Mouse (Mus musculus) ES-E14 (cell line): Measurements from ENCODE around the gene Gm29776. TPM values are rescaled to one million over a fixed set of nuclear protein-coding genes. Genes with fewer than 3 reads are reported as not detected.

Experiments used
- DNase-seq: peaks from one replicate; pipeline ENCODE4 v3.0.0-alpha.2; 2013; ENCODE audit warnings: low read depth, low spot score
- H3K27ac ChIP-seq: 2 replicates; pipeline ENCODE4 v1.5.1; 2012; ENCODE audit warnings: low read depth, mild to moderate bottlenecking, low read length, moderate library complexity, mixed read lengths; ENCODE audit not compliant: poor library complexity, insufficient read depth, severe bottlenecking
- H3K36me3 ChIP-seq: 2 replicates; pipeline ENCODE4 v1.6.1; 2012; ENCODE audit warnings: mild to moderate bottlenecking, low read length, moderate library complexity, mixed read lengths; ENCODE audit not compliant: control insufficient read depth, poor library complexity, insufficient read depth, severe bottlenecking
- H3K4me1 ChIP-seq, 2 experiments: fragments of 150-350 bp in 1 of 2; sonication (generic) in 1 of 2; 2 replicates each; pipeline ENCODE4 v1.6.1; 2012; ENCODE audit warnings: low read length in 2 of 2, mild to moderate bottlenecking in 1 of 2, mixed read lengths in 1 of 2; ENCODE audit not compliant: control insufficient read depth in 2 of 2, insufficient read depth in 2 of 2, poor library complexity in 1 of 2
- H3K4me3 ChIP-seq, 2 experiments: fragments of 150-350 bp in 1 of 2; sonication (generic) in 1 of 2; 2 replicates each; pipeline ENCODE4 v1.5.1; 2012; ENCODE audit warnings: low read length in 2 of 2, low read depth in 1 of 2, mild to moderate bottlenecking in 1 of 2, mixed read lengths in 1 of 2; ENCODE audit not compliant: insufficient read depth in 1 of 2, poor library complexity in 1 of 2, severe bottlenecking in 1 of 2
- H3K9ac ChIP-seq: 2 replicates; pipeline ENCODE4 v1.6.1; 2012; ENCODE audit warnings: low read depth, mild to moderate bottlenecking, low read length, mixed read lengths; ENCODE audit not compliant: poor library complexity, insufficient read depth, severe bottlenecking
- H3K9me3 ChIP-seq: fragments of 150-350 bp; sonication (generic); 2 replicates; pipeline ENCODE4 v1.6.1; 2012; ENCODE audit warnings: low read depth, mild to moderate bottlenecking, low read length; ENCODE audit not compliant: control insufficient read depth, insufficient read depth
- CHD2 ChIP-seq: IDR thresholded peaks from 2 replicates; pipeline ENCODE4 v1.6.1; 2014; ENCODE audit warnings: mild to moderate bottlenecking, low read depth, low read length, inconsistent platforms
- HCFC1 ChIP-seq: IDR thresholded peaks from 2 replicates; pipeline ENCODE4 v1.6.1; 2012; ENCODE audit warnings: low read length, inconsistent platforms, borderline replicate concordance; ENCODE audit not compliant: insufficient read depth
- MAFK ChIP-seq: IDR thresholded peaks from 2 replicates; pipeline ENCODE4 v1.6.1; 2014; ENCODE audit warnings: mild to moderate bottlenecking, low read depth, low read length, inconsistent platforms; ENCODE audit not compliant: insufficient read depth
- ZC3H11A ChIP-seq: IDR thresholded peaks from 2 replicates; pipeline ENCODE4 v1.6.1; 2012; ENCODE audit warnings: low read depth, mild to moderate bottlenecking, inconsistent platforms, low read length, borderline replicate concordance
- ZNF384 ChIP-seq: IDR thresholded peaks from 2 replicates; pipeline ENCODE4 v1.6.1; 2012; ENCODE audit warnings: low read depth, low read length, inconsistent platforms
- in situ Hi-C, 2 experiments: fragments of 600-800 bp; cut with MboI; formaldehyde crosslinking; loops; one replicate each; pipeline ENCODE4 v1.15.1; 2025; ENCODE audit warnings: low sequenced_read_pairs in 2 of 2, inconsistent platforms in 1 of 2; ENCODE audit not compliant: unreplicated experiment in 2 of 2
- total RNA-seq: library from RNA; depleted of rRNA; stranded (reverse); fragments of 300-350 nt; gene quantifications from 2 replicates; pipeline ENCODE4 v1.2.3, GENCODE M21; 2012

Gene Gm29776
- total RNA-seq, 1 experiment: 0.09 TPM

GRCm38 (mm10) chr14:54737634-54738033, 39.0 kb upstream of the Gm29776 start:
- Histone ChIP-seq H3K9me3 (no peaks in the 10 kb centered on the region), H3K36me3 (no peaks in the 10 kb centered on the region), H3K9ac (no peak overlapping the region), H3K4me3 (no peak overlapping the region), H3K27ac (no peak overlapping the region), H3K4me1 (no peaks in the 10 kb centered on the region)
- TF ChIP-seq HCFC1: no peak
- no peak for TF ChIP-seq CHD2
- TF ChIP-seq MAFK: no peak
- TF ChIP-seq ZNF384: no peak
- no peak for TF ChIP-seq ZC3H11A
- in situ Hi-C loops: no loop called here
- no peak for DNase-seq

GRCm38 (mm10) chr14:54736555-54737552, 38.2 kb upstream of the Gm29776 start:
- Histone ChIP-seq H3K4me3 (no peak overlapping the region), H3K27ac (no peak overlapping the region), H3K9ac (no peak overlapping the region), H3K4me1 (no peaks in the 10 kb centered on the region), H3K9me3 (no peaks in the 10 kb centered on the region), H3K36me3 (no peaks in the 10 kb centered on the region)
- no peak for DNase-seq
- in situ Hi-C loops: no loop called here
- TF ChIP-seq ZNF384 (no peak), CHD2 (no peak), MAFK (no peak), ZC3H11A (no peak), HCFC1 (no peak)

GRCm38 (mm10) chr14:54735221-54735620, 36.6 kb upstream of the Gm29776 start:
- no peaks in the 10 kb centered on the region for H3K4me1 ChIP-seq
- H3K36me3 ChIP-seq: no peaks in the 10 kb centered on the region
- no peaks in the 10 kb centered on the region for H3K9me3 ChIP-seq
- DNase-seq: no peak
- no peak overlapping the region for H3K9ac ChIP-seq
- in situ Hi-C loops: no loop called here
- TF ChIP-seq ZC3H11A: no peak
- no peak for TF ChIP-seq MAFK
- no peak for TF ChIP-seq HCFC1
- no peak for TF ChIP-seq ZNF384
- TF ChIP-seq CHD2: no peak
- no peak overlapping the region for H3K4me3 ChIP-seq
- no peak overlapping the region for H3K27ac ChIP-seq

GRCm38 (mm10) chr14:54734004-54734403, 35.4 kb upstream of the Gm29776 start:
- TF ChIP-seq CHD2: no peak
- no peaks in the 10 kb centered on the region for H3K9me3 ChIP-seq
- in situ Hi-C loops: no loop called here

GRCm38 (mm10) chr14:54732206-54732605, 33.6 kb upstream of the Gm29776 start:
- Histone ChIP-seq H3K9ac (no peak overlapping the region), H3K9me3 (no peaks in the 10 kb centered on the region), H3K27ac (no peak overlapping the region), H3K4me3 (no peak overlapping the region), H3K36me3 (no peaks in the 10 kb centered on the region), H3K4me1 (no peaks in the 10 kb centered on the region)
- in situ Hi-C loops: no loop called here
- no peak for DNase-seq
- no peak for TF ChIP-seq MAFK
- no peak for TF ChIP-seq ZC3H11A
- no peak for TF ChIP-seq HCFC1
- no peak for TF ChIP-seq ZNF384
- no peak for TF ChIP-seq CHD2

More at GRCm38 (mm10) chr14:54734004-54734403, 35.4 kb upstream of the Gm29776 start:
- no peaks in the 10 kb centered on the region for H3K36me3 ChIP-seq
- no peak for DNase-seq
- no peak overlapping the region for H3K4me3 ChIP-seq
- no peaks in the 10 kb centered on the region for H3K4me1 ChIP-seq
- H3K27ac ChIP-seq: no peak overlapping the region
- no peak overlapping the region for H3K9ac ChIP-seq
